Mouse (Mus musculus) liver, embryonic 14.5 days (tissue): ENCODE data around the gene Klhl7. TPM values are rescaled to one million over a fixed set of nuclear protein-coding genes. Genes with fewer than 3 reads are reported as not detected.

Experiments used
- ATAC-seq: fragments of 200-750 bp; cut with Nextera tagmentation; 2 replicates; pipeline ENCODE4 v1.8.0; 2017; ENCODE audit warnings: moderate number of reproducible peaks, mild to moderate bottlenecking, moderate library complexity; ENCODE audit not compliant: insufficient read depth
- DNase-seq, 3 experiments: peaks; one replicate each; pipeline ENCODE4 v3.0.0-alpha.2; 2012 to 2013; ENCODE audit warnings: low read depth in 3 of 3, low spot score in 3 of 3
- H3K27ac ChIP-seq: fragments of 300-500 bp; sonication (generic); 2 replicates; pipeline ENCODE4 v1.5.1; 2014; ENCODE audit warnings: moderate library complexity, mild to moderate bottlenecking, control low read depth, inconsistent platforms
- H3K27me3 ChIP-seq: fragments of 300-500 bp; sonication (generic); 2 replicates; pipeline ENCODE4 v1.6.1; 2014; ENCODE audit warnings: mild to moderate bottlenecking, low read length, moderate library complexity; ENCODE audit not compliant: control insufficient read depth, insufficient read depth
- H3K36me3 ChIP-seq: fragments of 300-500 bp; sonication (generic); replicated peaks from 2 replicates; pipeline ENCODE4 v1.6.1; 2014; ENCODE audit warnings: low read depth; ENCODE audit not compliant: control insufficient read depth, insufficient read depth
- H3K4me1 ChIP-seq, 2 experiments: fragments of 200-500 bp in 1 of 2; fragments of 300-500 bp in 1 of 2; sonication (generic) in 1 of 2; replicated peaks; 2 replicates each; pipeline ENCODE4 v1.6.1; 2012 to 2014; ENCODE audit warnings: antibody characterized with exemption in 1 of 2, inconsistent platforms in 1 of 2, low read length in 1 of 2; ENCODE audit not compliant: control insufficient read depth in 2 of 2, insufficient read depth in 2 of 2
- H3K4me2 ChIP-seq: fragments of 300-500 bp; sonication (generic); 2 replicates; pipeline ENCODE4 v1.6.1; 2014; ENCODE audit warnings: low read depth, mild to moderate bottlenecking, control low read depth, moderate library complexity
- H3K4me3 ChIP-seq, 2 experiments: fragments of 200-500 bp in 1 of 2; fragments of 300-500 bp in 1 of 2; sonication (generic) in 1 of 2; 2 replicates each; pipeline ENCODE4 v1.5.1; 2012 to 2014; ENCODE audit warnings: low read depth in 2 of 2, low read length in 2 of 2, mild to moderate bottlenecking in 2 of 2, control low read depth in 1 of 2, inconsistent platforms in 1 of 2, moderate library complexity in 1 of 2; ENCODE audit not compliant: insufficient read depth in 1 of 2
- H3K9ac ChIP-seq: fragments of 300-500 bp; sonication (generic); replicated peaks from 2 replicates; pipeline ENCODE4 v1.6.1; 2014; ENCODE audit warnings: mild to moderate bottlenecking, control low read depth, moderate library complexity
- H3K9me3 ChIP-seq: fragments of 300-500 bp; sonication (generic); 2 replicates; pipeline ENCODE4 v1.6.1; 2016; ENCODE audit warnings: low read length, mixed read lengths; ENCODE audit not compliant: control insufficient read depth
- CTCF ChIP-seq: IDR thresholded peaks from 2 replicates; pipeline ENCODE4 v1.5.1; 2016; ENCODE audit warnings: antibody characterized with exemption, low read depth, control low read depth
- EP300 ChIP-seq: IDR thresholded peaks from 2 replicates; pipeline ENCODE4 v1.6.1; 2016; ENCODE audit warnings: antibody characterized with exemption, low read depth
- WGBS: fragments of 180-500 bp; shearing (Covaris S2); extraction: QIAGEN DNeasy Blood & Tissue Kit; methylation state at CpG from one replicate; pipeline ENCODE4 v1.1.7; 2014; ENCODE audit not compliant: insufficient replicate concordance; 5-methylcytosine and 5-hydroxymethylcytosine counted together
- polyA plus RNA-seq, 2 experiments: library from polyadenylated mRNA; depleted of rRNA in 1 of 2; stranded (reverse) in 1 of 2; unstranded in 1 of 2; fragments of >200 nt; fragmentation: Nextera tagmentation in 1 of 2; extraction: Ambion mirVana in 1 of 2; gene quantifications; 2 replicates each; pipeline versions ENCODE4 v1.2.1 to v1.2.3; 2012 to 2014

Klhl7 gene
- polyA plus RNA-seq, 2 experiments = 9.8 to 18.1 TPM

GRCm38 (mm10) chr5:24068955-24069354 lies 31.4 kb upstream of the Klhl7 start:
- Histone ChIP-seq H3K4me1 (no peaks in the 10 kb centered on the region), H3K9ac (no peak overlapping the region), H3K36me3 (no peaks in the 10 kb centered on the region), H3K9me3 (no peaks in the 10 kb centered on the region), H3K4me2 (no peak overlapping the region), H3K27ac (no peak overlapping the region), H3K4me3 (no peak overlapping the region), H3K27me3 (no peaks in the 10 kb centered on the region)
- ATAC-seq (peak; percentile 50), DNase-seq (no peak)
- WGBS = 49% methylated on average over 6 of the region's 6 CpGs
- no peak for TF ChIP-seq EP300
- TF ChIP-seq CTCF = no peak

GRCm38 (mm10) chr5:24072031-24072430 lies 28.4 kb upstream of the Klhl7 start:
- H3K36me3 ChIP-seq = no peaks in the 10 kb centered on the region
- no peak for DNase-seq
- no peak for ATAC-seq
- no peak overlapping the region for H3K4me3 ChIP-seq
- TF ChIP-seq CTCF (no peak), EP300 (no peak)
- H3K27ac ChIP-seq = no peak overlapping the region
- H3K9me3 ChIP-seq = no peaks in the 10 kb centered on the region
- H3K4me2 ChIP-seq = no peak overlapping the region
- no peak overlapping the region for H3K9ac ChIP-seq
- H3K27me3 ChIP-seq = no peaks in the 10 kb centered on the region
- WGBS = 59% methylated on average over 6 of the region's 6 CpGs
- H3K4me1 ChIP-seq = no peaks in the 10 kb centered on the region

- peak; percentile 57; the same call in 1 of the 2 replicates for ATAC-seq
- H3K4me3 ChIP-seq = peak overlapping the region; percentile 16 to 35; a peak in 2 of 4 replicates
- WGBS = 4% methylated on average over 15 of the region's 15 CpGs
- H3K4me2 ChIP-seq = peak overlapping the region; percentile 52
- no peaks in the 10 kb centered on the region for H3K27me3 ChIP-seq
- peak; percentile 73 for TF ChIP-seq CTCF
- TF ChIP-seq EP300 = no peak
- H3K4me1 ChIP-seq = no peaks in the 10 kb centered on the region; a peak in 1 of 4 replicates
- H3K36me3 ChIP-seq = no peaks in the 10 kb centered on the region
- no peak for DNase-seq
- no peaks in the 10 kb centered on the region for H3K9me3 ChIP-seq
- no peak overlapping the region; the same call in 1 of the 2 replicates for H3K27ac ChIP-seq
- peak overlapping the region; percentile 13; the same call in 1 of the 2 replicates for H3K9ac ChIP-seq
Observed at GRCm38 (mm10) chr5:24076986-24077718, 23.3 kb upstream of the Klhl7 start.

- Histone ChIP-seq H3K27ac (no peak overlapping the region), H3K9me3 (no peaks in the 10 kb centered on the region), H3K9ac (no peak overlapping the region; the same call in 1 of the 2 replicates), H3K4me3 (0 out of 4 replicates have a peak overlapping the region, but pooled peaks of 1 of the 2 experiments have one; percentile 35), H3K36me3 (no peaks in the 10 kb centered on the region), H3K4me2 (peak overlapping the region; percentile 52), H3K4me1 (no peaks in the 10 kb centered on the region; a peak in 1 of 4 replicates), H3K27me3 (no peaks in the 10 kb centered on the region)
- 19% methylated on average over 7 of the region's 7 CpGs for WGBS
- DNase-seq (no peak), ATAC-seq (no peak)
- TF ChIP-seq EP300 = no peak
Observed at GRCm38 (mm10) chr5:24077739-24078306, 22.6 kb upstream of the Klhl7 start.

DNA sequence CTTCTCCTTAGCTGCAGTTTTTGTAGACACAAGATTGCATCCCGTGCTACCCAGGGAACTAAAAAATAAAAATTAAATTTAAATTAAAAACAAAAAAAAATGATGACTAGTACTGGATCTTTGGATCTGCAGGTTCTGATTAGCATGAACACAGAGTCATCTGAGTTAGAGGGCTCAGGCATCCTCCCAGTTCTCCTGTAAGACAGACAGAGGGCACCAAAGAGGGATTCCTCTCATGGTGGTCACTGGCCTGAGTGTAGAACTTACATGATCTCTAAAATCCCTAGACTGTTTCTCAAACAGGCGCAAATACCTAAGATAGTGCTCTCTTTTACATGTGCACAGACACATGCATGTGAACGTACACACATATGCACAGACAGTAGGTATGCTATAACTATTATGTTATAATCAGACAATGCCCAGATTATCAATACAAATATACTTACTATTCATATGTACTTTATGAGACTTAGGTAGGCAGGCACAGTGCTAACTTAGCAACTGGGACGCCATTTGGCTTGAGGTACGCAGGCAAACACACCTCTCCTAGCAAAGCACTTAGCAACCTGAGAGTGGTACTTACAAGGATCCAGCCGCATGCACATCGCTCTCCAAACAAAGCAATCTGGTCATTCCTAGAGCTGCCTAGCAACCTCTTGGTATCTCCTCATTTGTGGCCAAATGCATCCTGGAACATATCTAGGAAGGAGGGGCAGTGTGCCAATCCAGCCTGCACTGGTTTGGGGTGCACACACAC lies 21.8 kb upstream of the Klhl7 start:
- ATAC-seq (no peak), DNase-seq (no peak)
- Histone ChIP-seq H3K4me3 (no peak overlapping the region), H3K36me3 (no peaks in the 10 kb centered on the region), H3K27ac (no peak overlapping the region), H3K4me2 (no peak overlapping the region), H3K4me1 (no peaks in the 10 kb centered on the region; a peak in 1 of 4 replicates), H3K9ac (no peak overlapping the region), H3K9me3 (no peaks in the 10 kb centered on the region), H3K27me3 (no peaks in the 10 kb centered on the region)
- WGBS = 69% methylated on average over 7 of the region's 7 CpGs
- no peak for TF ChIP-seq EP300
- TF ChIP-seq CTCF = 0 out of 2 replicates have a peak, but pooled peaks have one; percentile 16
